Mouse (Mus musculus) kidney, embryonic 15.5 days (tissue): ENCODE results near the gene Tgfbr3. TPM values are rescaled to one million over a fixed set of nuclear protein-coding genes. Genes with fewer than 3 reads are reported as not detected.
A peak's percentile ranks its signal among the peaks of the same experiment; 100 is the strongest.

Experiments
- ATAC-seq: fragments of 200-750 bp; cut with Nextera tagmentation; replicated peaks from 2 replicates; pipeline ENCODE4 v1.8.0; 2017; ENCODE audit warnings: moderate TSS enrichment; ENCODE audit not compliant: low FRiP score
- H3K27ac ChIP-seq: fragments of 300-500 bp; sonication (generic); 2 replicates; pipeline ENCODE4 v1.5.1; 2015; ENCODE audit warnings: mild to moderate bottlenecking, inconsistent platforms
- H3K27me3 ChIP-seq: fragments of 300-500 bp; sonication (generic); 2 replicates; pipeline ENCODE4 v1.6.1; 2015; ENCODE audit warnings: inconsistent platforms
- H3K36me3 ChIP-seq: fragments of 300-500 bp; sonication (generic); 2 replicates; pipeline ENCODE4 v1.6.1; 2015; ENCODE audit warnings: inconsistent platforms
- H3K4me1 ChIP-seq: fragments of 300-500 bp; sonication (generic); 2 replicates; pipeline ENCODE4 v1.6.1; 2015; ENCODE audit warnings: inconsistent platforms
- H3K4me2 ChIP-seq: fragments of 300-500 bp; sonication (generic); 2 replicates; pipeline ENCODE4 v1.6.1; 2015; ENCODE audit warnings: moderate library complexity, mild to moderate bottlenecking, inconsistent platforms
- H3K4me3 ChIP-seq: fragments of 300-500 bp; sonication (generic); replicated peaks from 2 replicates; pipeline ENCODE4 v1.5.1; 2015; ENCODE audit warnings: mild to moderate bottlenecking, inconsistent platforms
- H3K9ac ChIP-seq: fragments of 300-500 bp; sonication (generic); 2 replicates; pipeline ENCODE4 v1.6.1; 2015; ENCODE audit warnings: mild to moderate bottlenecking, inconsistent platforms
- H3K9me3 ChIP-seq: fragments of 300-500 bp; sonication (generic); replicated peaks from 2 replicates; pipeline ENCODE4 v1.6.1; 2016; ENCODE audit warnings: inconsistent platforms
- WGBS: fragments of 180-500 bp; shearing (Covaris S2); methylation state at CpG from one replicate; pipeline ENCODE4 v1.1.7; 2015; ENCODE audit warnings: mixed read lengths; 5-methylcytosine and 5-hydroxymethylcytosine counted together
- polyA plus RNA-seq: library from polyadenylated mRNA; unstranded; fragments of >200 nt; fragmentation: Nextera tagmentation; extraction: Ambion mirVana; gene quantifications from 2 replicates; pipeline ENCODE4 v1.2.1, GENCODE M21; 2015

Gene Tgfbr3
- polyA plus RNA-seq, result 15.8 and 19.8 TPM in 2 replicates

- peaks cover 23% of the 10 kb centered on the region for H3K27me3 ChIP-seq
- H3K9ac ChIP-seq, result peak within 1 kb of the TSS; percentile 80
- peak; percentile 95 for ATAC-seq
- H3K36me3 ChIP-seq, result no peaks in the 10 kb centered on the region
- WGBS, result under 1% methylated on average over 50 of the region's 54 CpGs
- peak within 1 kb of the TSS; percentile 90 for H3K4me2 ChIP-seq
- H3K27ac ChIP-seq, result peak within 1 kb of the TSS; percentile 93
- no peaks in the 10 kb centered on the region for H3K9me3 ChIP-seq
- peak within 1 kb of the TSS; percentile 81 for H3K4me3 ChIP-seq
- peaks cover 21% of the 10 kb centered on the region for H3K4me1 ChIP-seq
Observed at GRCm38 (mm10) chr5:107289234-107289764, at the start of gene Tgfbr3. Tgfbr3 (minus strand) TSS chr5:107289629.

- Histone ChIP-seq H3K9me3 (no peaks in the 10 kb centered on the region), H3K4me1 (no peaks in the 10 kb centered on the region), H3K4me3 (no peak within 1 kb of the TSS), H3K9ac (no peak within 1 kb of the TSS), H3K36me3 (no peaks in the 10 kb centered on the region), H3K27ac (no peak within 1 kb of the TSS), H3K27me3 (no peaks in the 10 kb centered on the region), H3K4me2 (no peak within 1 kb of the TSS)
- 92% methylated on average over 30 of the region's 30 CpGs for WGBS
- ATAC-seq, result no peak
Observed at GRCm38 (mm10) chr5:107330916-107331421, 41.5 kb upstream of the Tgfbr3 start, which contains the start of gene Brdt. Brdt (plus strand) TSS chr5:107331159.

GRCm38 (mm10) chr5:107320703-107321102 is 31.3 kb upstream of the Tgfbr3 start:
- H3K9me3 ChIP-seq, result no peaks in the 10 kb centered on the region
- H3K36me3 ChIP-seq, result no peaks in the 10 kb centered on the region
- H3K27ac ChIP-seq, result no peak overlapping the region
- no peak for ATAC-seq
- WGBS, result 5% methylated on average over 1 of the region's 1 CpGs
- no peaks in the 10 kb centered on the region for H3K4me1 ChIP-seq
- no peak overlapping the region for H3K4me2 ChIP-seq
- no peak overlapping the region for H3K9ac ChIP-seq
- H3K27me3 ChIP-seq, result no peaks in the 10 kb centered on the region
- no peak overlapping the region for H3K4me3 ChIP-seq

GRCm38 (mm10) chr5:107317141-107317540 is 27.7 kb upstream of the Tgfbr3 start:
- ATAC-seq, result no peak
- Histone ChIP-seq H3K36me3 (no peaks in the 10 kb centered on the region), H3K4me2 (no peak overlapping the region), H3K27me3 (no peaks in the 10 kb centered on the region), H3K27ac (no peak overlapping the region), H3K9ac (no peak overlapping the region), H3K9me3 (no peaks in the 10 kb centered on the region), H3K4me3 (no peak overlapping the region), H3K4me1 (no peaks in the 10 kb centered on the region)
- WGBS, result 93% methylated on average over 7 of the region's 7 CpGs

- Histone ChIP-seq H3K9ac (no peak overlapping the region), H3K36me3 (no peaks in the 10 kb centered on the region), H3K4me1 (peaks cover 15% of the 10 kb centered on the region), H3K9me3 (no peaks in the 10 kb centered on the region), H3K27me3 (no peaks in the 10 kb centered on the region), H3K27ac (no peak overlapping the region), H3K4me3 (no peak overlapping the region), H3K4me2 (no peak overlapping the region)
- 72% methylated on average over 4 of the region's 4 CpGs for WGBS
- no peak for ATAC-seq
Observed at GRCm38 (mm10) chr5:107307432-107307831, 18.0 kb upstream of the Tgfbr3 start.

DNA sequence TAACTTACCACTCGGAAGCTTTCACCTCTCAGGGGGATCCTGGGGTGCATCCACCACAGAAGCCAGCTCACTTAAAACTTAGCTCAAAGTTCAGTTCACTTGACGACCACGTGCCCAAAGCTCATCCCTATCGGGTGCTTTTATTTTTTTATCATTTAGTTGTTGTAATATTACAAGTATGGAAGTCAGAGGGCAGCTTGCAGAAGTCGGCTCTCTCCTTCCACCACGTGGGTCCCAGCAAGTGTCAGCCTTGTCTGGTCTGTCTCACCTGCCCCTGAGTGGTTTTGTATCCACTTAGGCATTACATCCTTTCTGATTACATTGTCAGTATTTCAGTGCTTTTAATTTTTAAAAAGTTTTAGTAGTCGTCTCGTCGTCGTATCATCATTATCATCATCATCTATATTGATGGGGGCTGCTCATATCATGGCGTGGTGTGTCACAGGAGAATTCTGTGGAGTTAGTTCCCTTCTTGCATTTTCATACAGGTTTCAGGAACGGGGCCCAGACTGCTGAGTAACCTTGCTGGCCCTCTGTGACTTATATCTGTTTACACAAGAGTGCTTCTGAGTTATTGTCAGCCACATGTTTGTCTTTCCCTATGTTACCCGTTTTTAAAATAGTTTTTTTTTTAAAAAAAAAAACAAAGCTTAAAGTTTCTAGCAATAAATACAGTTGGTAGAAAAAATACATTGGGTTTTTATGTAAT is 14.8 kb upstream of the Tgfbr3 start:
- H3K4me3 ChIP-seq, result no peak overlapping the region
- H3K27me3 ChIP-seq, result no peaks in the 10 kb centered on the region
- H3K9ac ChIP-seq, result no peak overlapping the region
- H3K9me3 ChIP-seq, result no peaks in the 10 kb centered on the region
- 57% methylated on average over 13 of the region's 13 CpGs for WGBS
- ATAC-seq, result no peak
- H3K27ac ChIP-seq, result no peak overlapping the region
- H3K4me2 ChIP-seq, result no peak overlapping the region
- peaks cover 15% of the 10 kb centered on the region for H3K4me1 ChIP-seq
- no peaks in the 10 kb centered on the region for H3K36me3 ChIP-seq

DNA sequence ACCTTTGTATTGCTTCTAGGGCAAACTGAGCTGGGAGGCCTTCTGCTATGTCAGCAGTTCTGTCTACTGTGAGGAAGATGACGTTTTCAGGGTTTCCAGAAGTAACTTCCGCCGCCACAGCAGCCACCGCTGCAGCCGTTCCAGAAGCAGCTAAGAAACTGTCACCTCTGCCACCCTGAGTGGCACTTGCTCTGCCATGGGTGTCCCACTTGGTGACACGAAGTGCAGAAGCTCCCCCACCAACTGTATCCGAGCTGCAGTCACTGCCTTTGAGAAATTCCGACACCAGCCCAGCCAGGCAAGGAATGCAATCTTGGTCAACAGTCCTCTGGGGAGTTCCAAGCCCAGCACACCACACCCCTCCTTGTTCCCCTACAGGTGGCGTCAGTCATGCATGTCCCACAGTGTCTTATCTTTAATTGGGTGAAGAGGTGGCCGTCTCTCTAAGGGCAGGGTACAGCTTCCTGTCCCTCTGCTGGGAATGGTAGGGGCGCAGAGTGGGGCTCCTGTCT is 14.0 kb upstream of the Tgfbr3 start:
- H3K9ac ChIP-seq, result no peak overlapping the region
- peak; percentile 66; the same call in 1 of the 2 replicates for ATAC-seq
- H3K27me3 ChIP-seq, result no peaks in the 10 kb centered on the region
- H3K4me3 ChIP-seq, result no peak overlapping the region
- H3K9me3 ChIP-seq, result no peaks in the 10 kb centered on the region
- H3K36me3 ChIP-seq, result no peaks in the 10 kb centered on the region
- peaks cover 15% of the 10 kb centered on the region for H3K4me1 ChIP-seq
- no peak overlapping the region for H3K27ac ChIP-seq
- H3K4me2 ChIP-seq, result peak overlapping the region; percentile 32
- WGBS, result 24% methylated on average over 11 of the region's 11 CpGs

DNA sequence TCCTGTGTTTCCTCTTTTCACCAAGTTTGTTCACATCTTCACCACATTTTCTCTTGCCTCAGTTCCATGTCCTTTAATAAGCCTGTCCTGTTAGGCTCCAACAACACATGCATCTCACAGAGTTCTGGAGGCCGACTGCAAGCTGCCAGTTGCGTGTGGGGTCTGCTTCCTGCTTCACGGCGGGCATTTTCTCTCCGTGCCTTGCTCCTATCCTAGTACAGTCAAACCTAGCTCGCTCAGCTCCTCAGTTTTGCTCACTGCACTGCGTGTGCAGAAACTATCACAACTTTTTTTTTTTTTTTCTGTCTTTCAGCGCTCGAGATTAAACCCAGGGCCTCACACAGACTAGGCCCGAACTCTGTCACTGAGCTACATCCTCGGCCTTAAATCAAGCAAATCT is 9.4 kb upstream of the Tgfbr3 start:
- no peak for ATAC-seq
- H3K27ac ChIP-seq, result no peak overlapping the region
- 75% methylated on average over 11 of the region's 11 CpGs for WGBS

GRCm38 (mm10) chr5:107296512-107297322 is 7.3 kb upstream of the Tgfbr3 start:
- ATAC-seq, result no peak
- no peak overlapping the region for H3K4me2 ChIP-seq
- no peaks in the 10 kb centered on the region for H3K36me3 ChIP-seq
- H3K4me1 ChIP-seq, result peaks cover 11% of the 10 kb centered on the region
- 39% methylated on average over 9 of the region's 9 CpGs for whole genome bisulfite sequencing
- H3K27ac ChIP-seq, result 0 out of 2 replicates have a peak overlapping the region, but pooled peaks have one; percentile 4
- 0 out of 2 replicates have a peak, but pooled peaks cover 4% of the 10 kb centered on the region for H3K27me3 ChIP-seq
- no peak overlapping the region for H3K4me3 ChIP-seq
- no peak overlapping the region for H3K9ac ChIP-seq
- no peaks in the 10 kb centered on the region for H3K9me3 ChIP-seq

More for the DNA sequence above, 9.4 kb upstream of the Tgfbr3 start:
- H3K4me1 ChIP-seq, result peaks cover 20% of the 10 kb centered on the region
- no peaks in the 10 kb centered on the region for H3K27me3 ChIP-seq
- no peaks in the 10 kb centered on the region for H3K9me3 ChIP-seq
- no peak overlapping the region for H3K9ac ChIP-seq
- H3K4me3 ChIP-seq, result no peak overlapping the region
- H3K4me2 ChIP-seq, result no peak overlapping the region
- H3K36me3 ChIP-seq, result no peaks in the 10 kb centered on the region

GRCm38 (mm10) chr5:107295817-107296511 is 6.5 kb upstream of the Tgfbr3 start:
- ATAC-seq, result no peak
- Histone ChIP-seq H3K4me3 (no peak overlapping the region), H3K9me3 (no peaks in the 10 kb centered on the region), H3K27me3 (0 out of 2 replicates have a peak, but pooled peaks cover 4% of the 10 kb centered on the region), H3K9ac (no peak overlapping the region), H3K27ac (no peak overlapping the region), H3K4me1 (peaks cover 11% of the 10 kb centered on the region), H3K36me3 (no peaks in the 10 kb centered on the region), H3K4me2 (no peak overlapping the region)
- 68% methylated on average over 16 of the region's 16 CpGs for WGBS

DNA sequence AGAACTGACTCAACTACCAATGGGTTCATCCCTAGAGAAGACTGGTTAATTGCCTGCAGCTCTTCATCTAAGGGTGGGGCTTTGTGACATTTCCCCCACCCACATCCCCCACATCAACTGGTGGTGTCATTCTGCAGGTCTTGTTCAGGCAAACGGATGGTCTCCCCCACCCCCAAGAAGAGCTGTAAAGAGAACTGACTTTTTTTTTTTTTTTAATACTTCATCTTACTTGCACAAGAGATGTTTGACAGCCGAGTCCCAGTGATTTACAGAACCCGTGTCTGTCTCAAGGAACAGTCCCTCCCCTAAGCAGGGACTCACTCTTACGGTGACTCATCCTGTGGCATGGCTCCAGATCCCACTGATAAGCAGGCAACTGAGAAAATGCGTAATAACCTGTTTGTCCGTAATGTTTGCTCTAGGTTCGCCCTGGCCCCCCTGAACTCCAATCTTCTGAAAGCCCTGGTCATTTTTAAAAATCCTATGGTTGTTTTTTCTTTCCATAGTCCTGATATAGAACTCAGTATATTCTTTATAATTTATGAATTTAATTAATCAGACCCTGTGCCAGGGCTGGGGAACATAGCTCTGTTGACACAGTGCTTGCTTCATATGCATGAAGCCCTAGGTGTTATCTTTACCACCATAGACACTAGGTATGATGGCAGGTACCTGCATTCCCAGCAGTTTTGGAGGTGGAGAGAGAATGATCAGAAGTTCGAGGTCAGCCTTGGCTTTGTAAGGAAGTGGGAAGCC is 5.8 kb upstream of the Tgfbr3 start:
- peaks cover 10% of the 10 kb centered on the region; the same call in 1 of the 2 replicates for H3K27me3 ChIP-seq
- no peaks in the 10 kb centered on the region for H3K36me3 ChIP-seq
- H3K27ac ChIP-seq, result no peak overlapping the region
- H3K4me1 ChIP-seq, result peaks cover 12% of the 10 kb centered on the region
- H3K4me3 ChIP-seq, result no peak overlapping the region
- no peaks in the 10 kb centered on the region for H3K9me3 ChIP-seq
- no peak for ATAC-seq
- H3K9ac ChIP-seq, result no peak overlapping the region
- 58% methylated on average over 8 of the region's 8 CpGs for WGBS
- no peak overlapping the region for H3K4me2 ChIP-seq
